Mouse (Mus musculus) CH12.LX (cell line): ENCODE data around the gene Cluap1.

Experiments
- CTCF ChIP-seq, 2 experiments: IDR thresholded peaks in 1 of 2; conservative IDR thresholded peaks in 1 of 2; 2 replicates each; pipeline ENCODE4 v1.5.1; 2011 to 2012; ENCODE audit warnings: low read depth in 2 of 2, low read length in 2 of 2, improper control_type of control experiment in 1 of 2, inconsistent platforms in 1 of 2, mild to moderate bottlenecking in 1 of 2, moderate library complexity in 1 of 2
- E2F4 ChIP-seq: IDR thresholded peaks from 2 replicates; pipeline ENCODE4 v1.6.1; 2011; ENCODE audit warnings: low read depth, low read length, improper control_type of control experiment; ENCODE audit not compliant: insufficient replicate concordance
- GABPA ChIP-seq: IDR thresholded peaks from 2 replicates; pipeline ENCODE4 v1.6.1; 2012; ENCODE audit warnings: low read depth, low read length, improper control_type of control experiment, inconsistent platforms; ENCODE audit not compliant: insufficient replicate concordance
- KAT2A ChIP-seq: IDR thresholded peaks from 2 replicates; pipeline ENCODE4 v1.6.1; 2012; ENCODE audit warnings: low read length, improper control_type of control experiment, inconsistent platforms; ENCODE audit not compliant: insufficient replicate concordance
- POLR2A ChIP-seq: IDR thresholded peaks from 2 replicates; pipeline ENCODE4 v1.6.1; 2011; ENCODE audit warnings: low read depth, mild to moderate bottlenecking, improper control_type of control experiment, low read length
- POLR2AphosphoS2 ChIP-seq: IDR thresholded peaks from 2 replicates; pipeline ENCODE4 v1.6.1; 2011; ENCODE audit warnings: low read depth, low read length, improper control_type of control experiment
- TCF12 ChIP-seq: IDR thresholded peaks from 2 replicates; pipeline ENCODE4 v1.6.1; 2014; ENCODE audit warnings: low read depth, mild to moderate bottlenecking, inconsistent platforms, low read length, improper control_type of control experiment
- ZC3H11A ChIP-seq: IDR thresholded peaks from 2 replicates; pipeline ENCODE4 v1.6.1; 2012; ENCODE audit warnings: low read depth, mild to moderate bottlenecking, inconsistent platforms, low read length, improper control_type of control experiment
- ZMIZ1 ChIP-seq: IDR thresholded peaks from 2 replicates; pipeline ENCODE4 v1.6.1; 2012; ENCODE audit warnings: low read depth, mild to moderate bottlenecking, inconsistent platforms, low read length, improper control_type of control experiment
- ZNF384 ChIP-seq: IDR thresholded peaks from 2 replicates; pipeline ENCODE4 v1.6.1; 2012; ENCODE audit warnings: low read depth, low read length, improper control_type of control experiment, inconsistent platforms

- no peak for TF ChIP-seq TCF12
- no peak for TF ChIP-seq POLR2AphosphoS2
- no peak for TF ChIP-seq ZMIZ1
- no peak for TF ChIP-seq CTCF (conservative IDR thresholded peaks at IDR 0.05 in 1 of 2, IDR thresholded peaks at IDR 0.05 in 1 of 2; ENCODE audit: low read depth in 2 of 2, low read length in 2 of 2)
- no peak for TF ChIP-seq ZNF384
- no peak for TF ChIP-seq KAT2A
- no peak for TF ChIP-seq E2F4
- no peak for TF ChIP-seq ZC3H11A
- TF ChIP-seq GABPA = no peak
- no peak for TF ChIP-seq POLR2A
These were observed 20.6 kb downstream of the Cluap1 start for GRCm38 (mm10) chr16:3929151-3929550.
